Mouse (Mus musculus) ES-E14 (cell line): Measurements from ENCODE around the gene Tnnc1. TPM values are rescaled to one million over a fixed set of nuclear protein-coding genes. Genes with fewer than 3 reads are reported as not detected.

Source experiments
- DNase-seq: peaks from one replicate; pipeline ENCODE4 v3.0.0-alpha.2; 2013; ENCODE audit warnings: low read depth, low spot score
- H3K27ac ChIP-seq: 2 replicates; pipeline ENCODE4 v1.5.1; 2012; ENCODE audit warnings: low read depth, mild to moderate bottlenecking, low read length, moderate library complexity, mixed read lengths; ENCODE audit not compliant: poor library complexity, insufficient read depth, severe bottlenecking
- H3K36me3 ChIP-seq: 2 replicates; pipeline ENCODE4 v1.6.1; 2012; ENCODE audit warnings: mild to moderate bottlenecking, low read length, moderate library complexity, mixed read lengths; ENCODE audit not compliant: control insufficient read depth, poor library complexity, insufficient read depth, severe bottlenecking
- H3K4me1 ChIP-seq, 2 experiments: fragments of 150-350 bp in 1 of 2; sonication (generic) in 1 of 2; 2 replicates each; pipeline ENCODE4 v1.6.1; 2012; ENCODE audit warnings: low read length in 2 of 2, mild to moderate bottlenecking in 1 of 2, mixed read lengths in 1 of 2; ENCODE audit not compliant: control insufficient read depth in 2 of 2, insufficient read depth in 2 of 2, poor library complexity in 1 of 2
- H3K4me3 ChIP-seq, 2 experiments: fragments of 150-350 bp in 1 of 2; sonication (generic) in 1 of 2; 2 replicates each; pipeline ENCODE4 v1.5.1; 2012; ENCODE audit warnings: low read length in 2 of 2, low read depth in 1 of 2, mild to moderate bottlenecking in 1 of 2, mixed read lengths in 1 of 2; ENCODE audit not compliant: insufficient read depth in 1 of 2, poor library complexity in 1 of 2, severe bottlenecking in 1 of 2
- H3K9ac ChIP-seq: 2 replicates; pipeline ENCODE4 v1.6.1; 2012; ENCODE audit warnings: low read depth, mild to moderate bottlenecking, low read length, mixed read lengths; ENCODE audit not compliant: poor library complexity, insufficient read depth, severe bottlenecking
- H3K9me3 ChIP-seq: fragments of 150-350 bp; sonication (generic); 2 replicates; pipeline ENCODE4 v1.6.1; 2012; ENCODE audit warnings: low read depth, mild to moderate bottlenecking, low read length; ENCODE audit not compliant: control insufficient read depth, insufficient read depth
- CHD2 ChIP-seq: IDR thresholded peaks from 2 replicates; pipeline ENCODE4 v1.6.1; 2014; ENCODE audit warnings: mild to moderate bottlenecking, low read depth, low read length, inconsistent platforms
- HCFC1 ChIP-seq: IDR thresholded peaks from 2 replicates; pipeline ENCODE4 v1.6.1; 2012; ENCODE audit warnings: low read length, inconsistent platforms, borderline replicate concordance; ENCODE audit not compliant: insufficient read depth
- MAFK ChIP-seq: IDR thresholded peaks from 2 replicates; pipeline ENCODE4 v1.6.1; 2014; ENCODE audit warnings: mild to moderate bottlenecking, low read depth, low read length, inconsistent platforms; ENCODE audit not compliant: insufficient read depth
- ZC3H11A ChIP-seq: IDR thresholded peaks from 2 replicates; pipeline ENCODE4 v1.6.1; 2012; ENCODE audit warnings: low read depth, mild to moderate bottlenecking, inconsistent platforms, low read length, borderline replicate concordance
- ZNF384 ChIP-seq: IDR thresholded peaks from 2 replicates; pipeline ENCODE4 v1.6.1; 2012; ENCODE audit warnings: low read depth, low read length, inconsistent platforms
- in situ Hi-C, 2 experiments: fragments of 600-800 bp; cut with MboI; formaldehyde crosslinking; loops; one replicate each; pipeline ENCODE4 v1.15.1; 2025; ENCODE audit warnings: low sequenced_read_pairs in 2 of 2, inconsistent platforms in 1 of 2; ENCODE audit not compliant: unreplicated experiment in 2 of 2
- total RNA-seq: library from RNA; depleted of rRNA; stranded (reverse); fragments of 300-350 nt; gene quantifications from 2 replicates; pipeline ENCODE4 v1.2.3, GENCODE M21; 2012

The Tnnc1 gene
- total RNA-seq, 1 experiment = 2.6 TPM

GRCm38 (mm10) chr14:31184195-31184594 lies 23.9 kb upstream of the Tnnc1 start:
- H3K36me3 ChIP-seq = peaks cover 78% of the 10 kb centered on the region
- in situ Hi-C loops = no loop called here
- TF ChIP-seq MAFK (no peak), ZNF384 (no peak), HCFC1 (no peak), ZC3H11A (no peak), CHD2 (no peak)
- no peak overlapping the region for H3K27ac ChIP-seq
- no peaks in the 10 kb centered on the region for H3K4me1 ChIP-seq
- no peak overlapping the region for H3K9ac ChIP-seq
- no peaks in the 10 kb centered on the region for H3K9me3 ChIP-seq
- H3K4me3 ChIP-seq = no peak overlapping the region
- DNase-seq = no peak

- in situ Hi-C loops = no loop called here
- H3K9me3 ChIP-seq = no peaks in the 10 kb centered on the region
- no peak overlapping the region for H3K4me3 ChIP-seq
- DNase-seq = no peak
- H3K36me3 ChIP-seq = peaks cover 81% of the 10 kb centered on the region
- no peaks in the 10 kb centered on the region for H3K4me1 ChIP-seq
- H3K27ac ChIP-seq = no peak overlapping the region
- no peak for TF ChIP-seq CHD2
- TF ChIP-seq ZC3H11A = no peak
- TF ChIP-seq ZNF384 = no peak
- no peak for TF ChIP-seq HCFC1
- no peak for TF ChIP-seq MAFK
- no peak overlapping the region for H3K9ac ChIP-seq
Measured at GRCm38 (mm10) chr14:31186656-31187055, 21.5 kb upstream of the Tnnc1 start.

GRCm38 (mm10) chr14:31188771-31189181 lies 19.3 kb upstream of the Tnnc1 start:
- H3K36me3 ChIP-seq = peaks cover 79% of the 10 kb centered on the region
- in situ Hi-C loops = no loop called here
- no peak for DNase-seq
- no peak overlapping the region for H3K4me3 ChIP-seq
- H3K9ac ChIP-seq = no peak overlapping the region
- H3K9me3 ChIP-seq = no peaks in the 10 kb centered on the region
- TF ChIP-seq CHD2 (no peak), ZNF384 (no peak), ZC3H11A (no peak), MAFK (no peak), HCFC1 (no peak)
- no peaks in the 10 kb centered on the region for H3K4me1 ChIP-seq
- no peak overlapping the region for H3K27ac ChIP-seq

GRCm38 (mm10) chr14:31189348-31189747 lies 18.8 kb upstream of the Tnnc1 start:
- DNase-seq = no peak
- in situ Hi-C loops = no loop called here
- Histone ChIP-seq H3K9ac (no peak overlapping the region), H3K4me1 (no peaks in the 10 kb centered on the region), H3K4me3 (no peak overlapping the region), H3K9me3 (no peaks in the 10 kb centered on the region), H3K36me3 (peaks cover 74% of the 10 kb centered on the region), H3K27ac (no peak overlapping the region)
- no peak for TF ChIP-seq ZC3H11A
- no peak for TF ChIP-seq MAFK
- TF ChIP-seq ZNF384 = no peak
- no peak for TF ChIP-seq HCFC1
- no peak for TF ChIP-seq CHD2

GRCm38 (mm10) chr14:31191936-31192335 lies 16.2 kb upstream of the Tnnc1 start:
- in situ Hi-C loops = no loop called here

More at GRCm38 (mm10) chr14:31191936-31192335, 16.2 kb upstream of the Tnnc1 start:
- no peak overlapping the region for H3K27ac ChIP-seq
- no peaks in the 10 kb centered on the region for H3K4me1 ChIP-seq
- no peak for TF ChIP-seq CHD2
- DNase-seq = no peak
- H3K9ac ChIP-seq = no peak overlapping the region
- no peaks in the 10 kb centered on the region for H3K9me3 ChIP-seq
- H3K4me3 ChIP-seq = no peak overlapping the region
- peaks cover 67% of the 10 kb centered on the region for H3K36me3 ChIP-seq
